Mouse (Mus musculus): ENCODE data around the gene Apol8. TPM values are rescaled to one million over a fixed set of nuclear protein-coding genes. Genes with fewer than 3 reads are reported as not detected.
A peak's percentile ranks its signal among the peaks of the same experiment; 100 is the strongest.

The Apol8 gene
- total RNA-seq (2015) (0.16 and 1.3 TPM in 2 replicates), total RNA-seq (2017) (0.16 and 0.26 TPM in 2 replicates)

DNA sequence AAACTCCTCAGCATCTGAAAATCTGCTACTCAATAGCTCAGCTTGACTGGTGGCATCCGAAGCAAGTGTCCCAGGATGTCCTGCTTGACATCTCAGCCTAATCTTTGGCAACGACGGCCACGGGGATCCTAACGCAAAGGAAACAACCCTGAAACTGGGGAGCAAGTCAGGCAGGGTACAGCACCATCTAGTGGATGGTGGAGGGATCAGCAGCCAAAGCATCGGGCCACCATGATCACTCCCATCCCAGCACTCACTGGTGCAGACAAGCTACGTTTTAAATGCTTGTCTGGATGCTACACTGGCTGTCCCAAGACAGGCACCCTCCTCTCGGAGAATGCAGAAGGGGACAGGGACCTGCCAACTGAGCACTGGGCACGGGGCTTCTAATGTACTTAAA is at the start of gene Apol8:
Gene Apol8 (minus strand): TSS at position 156 of the 400 bp plus-strand sequence.
- ATAC-seq (ENCODE audit: poor library complexity, severe bottlenecking) = peak; percentile 81

DNA sequence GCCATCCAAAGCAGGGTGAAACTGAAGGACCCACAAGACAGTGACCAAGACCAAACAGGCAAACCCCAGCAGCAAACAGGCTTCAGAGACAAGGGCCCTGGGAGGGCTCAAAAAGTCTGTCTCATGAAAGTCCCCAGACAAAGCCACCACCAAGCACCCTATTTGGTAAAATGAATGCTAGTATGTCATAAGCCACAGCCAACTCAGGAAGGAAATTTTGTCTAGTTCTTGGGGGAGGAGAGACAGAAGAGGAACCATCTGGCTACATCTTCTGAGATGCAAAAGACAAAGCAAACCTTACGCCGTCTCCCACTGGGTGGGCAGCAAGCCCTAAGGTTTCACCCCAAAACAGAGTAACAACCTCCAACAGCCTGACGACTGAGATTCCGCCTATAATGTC is 48.9 kb upstream of the Apol8 start:
- ATAC-seq (ENCODE audit: poor library complexity, severe bottlenecking) = peak; percentile 70

DNA sequence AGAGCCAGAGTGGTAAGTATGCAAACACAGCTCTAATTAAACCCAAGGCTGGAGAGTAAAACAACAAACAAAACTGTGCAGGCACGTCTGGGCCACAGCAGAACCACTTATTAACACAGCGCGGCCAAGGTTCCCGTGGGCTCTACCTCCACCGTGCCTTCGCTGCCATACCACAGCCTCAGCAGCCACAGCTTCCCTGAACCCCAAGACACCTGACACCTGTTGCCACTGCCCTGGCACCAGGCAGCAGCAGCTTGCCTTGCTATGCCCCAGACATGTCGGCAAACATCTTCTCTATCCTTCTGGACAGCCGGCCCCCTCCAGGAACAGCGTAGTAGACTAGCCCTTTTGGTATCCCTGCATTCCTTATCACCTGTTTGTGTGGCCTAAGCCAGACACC is 48.1 kb upstream of the Apol8 start:
- no peak for ATAC-seq (ENCODE audit: poor library complexity, severe bottlenecking)

DNA sequence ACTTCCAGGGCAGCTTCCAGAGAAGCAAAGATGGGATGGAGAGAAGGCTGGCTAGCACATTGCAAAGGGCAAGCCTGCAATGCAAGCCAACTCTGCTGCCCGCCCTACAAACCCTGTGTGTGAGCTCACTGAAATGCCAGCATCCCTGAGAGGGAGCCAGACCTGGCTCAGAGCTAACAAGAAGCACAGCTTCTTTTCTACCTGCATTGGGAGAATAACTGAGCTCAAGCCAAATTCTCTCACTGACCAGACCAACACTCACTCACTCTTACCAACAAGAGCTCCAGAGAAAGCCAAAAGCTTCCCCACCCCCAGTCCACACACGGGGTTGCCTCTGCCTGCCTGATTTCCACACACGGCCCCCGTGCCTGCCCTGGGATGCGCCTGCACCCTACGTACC is 47.7 kb upstream of the Apol8 start:
- no peak for ATAC-seq (ENCODE audit: poor library complexity, severe bottlenecking)

DNA sequence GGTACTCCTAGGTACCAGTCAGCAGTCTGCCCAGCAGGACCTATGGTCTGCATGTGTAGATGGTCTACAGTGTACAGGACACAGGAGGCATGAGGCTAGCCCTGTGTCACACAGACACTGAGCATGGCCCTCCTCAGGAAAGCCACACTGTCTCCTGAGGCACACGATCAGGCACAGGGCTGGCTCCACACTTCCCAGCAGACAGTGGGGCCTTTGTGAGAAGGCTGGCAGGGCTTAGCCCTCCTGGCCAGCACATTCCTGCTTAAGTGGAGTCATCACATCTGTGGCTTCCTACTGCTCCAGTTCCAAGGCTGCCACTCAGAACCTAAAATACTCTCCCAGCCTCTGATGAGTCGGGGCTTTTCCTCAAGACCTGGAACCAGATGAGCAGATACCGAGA is 46.9 kb upstream of the Apol8 start:
- ATAC-seq (ENCODE audit: poor library complexity, severe bottlenecking) = no peak

DNA sequence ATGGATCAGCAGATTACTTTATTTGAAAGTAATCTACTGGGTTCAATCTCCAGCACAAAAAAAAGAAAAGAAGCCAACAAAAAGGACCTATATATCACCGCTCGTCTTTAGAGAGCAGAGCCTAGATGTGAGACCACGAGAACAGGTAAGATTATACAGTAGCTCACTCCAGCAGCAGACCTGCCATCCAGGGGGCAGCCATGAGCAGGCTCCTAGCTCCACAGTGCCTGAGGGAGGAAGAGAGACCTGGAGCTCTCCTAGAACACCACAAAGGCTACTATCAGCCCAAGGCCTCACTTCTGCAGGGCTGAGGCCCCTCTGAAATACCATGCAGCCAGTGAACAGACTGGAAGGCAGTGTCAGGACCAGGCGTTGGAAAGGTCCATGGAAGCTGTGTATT is 46.2 kb upstream of the Apol8 start:
- ATAC-seq (ENCODE audit: poor library complexity, severe bottlenecking) = no peak

DNA sequence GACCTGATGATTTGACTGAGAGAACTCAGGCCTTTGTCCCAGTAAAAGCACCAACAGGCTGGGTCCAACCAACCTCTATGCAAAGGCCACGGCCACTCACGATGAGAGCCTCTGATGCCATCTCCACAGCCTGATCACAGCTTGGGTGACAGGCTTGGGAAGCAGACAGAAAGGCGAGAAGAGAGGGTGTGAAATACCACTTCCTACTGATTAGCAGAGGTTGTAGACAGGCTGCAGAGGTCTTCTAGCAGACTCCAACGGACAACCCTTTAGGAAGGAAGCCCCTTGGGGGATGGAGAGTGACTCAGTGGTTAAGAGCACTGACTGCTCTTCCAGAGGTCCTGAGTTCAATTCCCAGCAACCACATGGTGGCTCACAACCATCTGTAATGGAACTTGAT is 44.4 kb upstream of the Apol8 start:
- no peak for ATAC-seq (ENCODE audit: poor library complexity, severe bottlenecking)

DNA sequence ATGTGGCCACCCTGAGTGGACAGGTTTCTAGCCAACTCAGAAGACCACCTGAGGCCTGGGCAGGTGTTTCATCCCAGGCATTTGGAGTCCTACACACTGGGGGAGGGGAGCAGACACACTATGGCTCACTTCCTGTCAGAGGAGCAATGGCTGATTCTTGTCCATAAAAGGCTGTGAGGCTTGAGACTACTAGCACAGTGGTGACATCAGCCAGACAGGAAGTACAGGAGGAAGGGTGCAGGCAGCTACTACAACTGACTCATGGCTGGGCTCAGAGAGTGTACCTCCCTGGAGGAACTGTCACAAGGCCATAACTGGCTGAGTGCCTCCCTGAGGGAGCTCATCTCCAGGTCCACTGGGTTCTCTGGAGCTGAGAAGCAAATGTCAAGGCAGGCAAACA is 43.7 kb upstream of the Apol8 start:
- peak; percentile 90 for ATAC-seq (ENCODE audit: poor library complexity, severe bottlenecking)

DNA sequence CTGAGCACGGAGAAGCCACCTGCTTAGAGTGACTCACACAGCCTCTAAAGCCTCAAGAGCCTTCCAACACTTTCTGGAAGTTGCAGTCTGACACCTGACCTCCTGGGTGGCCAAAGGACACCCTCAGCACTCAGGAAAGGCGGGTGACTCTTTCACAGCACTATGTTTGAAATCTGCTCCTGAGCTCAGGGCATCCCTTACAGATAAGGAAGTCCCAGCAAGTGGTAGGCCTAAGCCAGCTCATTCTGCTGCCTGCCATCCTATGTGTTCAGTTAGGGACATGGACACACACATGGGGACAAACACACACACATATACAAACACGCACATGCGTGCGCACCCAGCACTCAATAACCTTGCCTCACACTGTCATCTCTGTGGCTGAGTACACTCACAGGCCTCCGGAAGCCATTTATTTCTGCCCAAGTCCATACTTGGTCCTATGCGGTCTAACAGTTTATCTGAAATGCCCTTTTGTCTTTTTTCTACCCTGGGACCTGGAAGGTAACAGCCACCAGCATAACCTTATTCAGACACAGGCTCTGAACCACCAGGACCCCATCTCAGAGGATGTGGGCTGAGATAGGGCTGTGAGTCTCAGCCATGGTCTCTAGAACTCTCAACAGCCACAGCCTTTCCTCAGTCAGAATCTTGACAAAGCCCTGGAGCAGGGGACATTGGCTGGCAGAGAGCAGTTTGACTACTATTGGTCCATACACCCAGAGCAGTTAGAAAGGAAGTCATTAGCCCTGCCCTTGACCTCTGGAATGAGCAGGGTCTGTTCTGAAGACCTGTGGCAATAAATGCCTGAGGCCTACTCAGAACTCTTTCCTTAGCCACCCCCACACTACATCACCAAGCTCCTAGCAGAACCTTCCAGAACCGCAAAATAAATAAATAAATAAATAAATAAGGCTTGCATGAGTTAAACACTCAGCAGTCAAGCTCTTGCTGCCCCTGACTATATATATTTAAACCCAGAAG is 43.0 kb upstream of the Apol8 start:
- ATAC-seq (ENCODE audit: poor library complexity, severe bottlenecking) = no peak

DNA sequence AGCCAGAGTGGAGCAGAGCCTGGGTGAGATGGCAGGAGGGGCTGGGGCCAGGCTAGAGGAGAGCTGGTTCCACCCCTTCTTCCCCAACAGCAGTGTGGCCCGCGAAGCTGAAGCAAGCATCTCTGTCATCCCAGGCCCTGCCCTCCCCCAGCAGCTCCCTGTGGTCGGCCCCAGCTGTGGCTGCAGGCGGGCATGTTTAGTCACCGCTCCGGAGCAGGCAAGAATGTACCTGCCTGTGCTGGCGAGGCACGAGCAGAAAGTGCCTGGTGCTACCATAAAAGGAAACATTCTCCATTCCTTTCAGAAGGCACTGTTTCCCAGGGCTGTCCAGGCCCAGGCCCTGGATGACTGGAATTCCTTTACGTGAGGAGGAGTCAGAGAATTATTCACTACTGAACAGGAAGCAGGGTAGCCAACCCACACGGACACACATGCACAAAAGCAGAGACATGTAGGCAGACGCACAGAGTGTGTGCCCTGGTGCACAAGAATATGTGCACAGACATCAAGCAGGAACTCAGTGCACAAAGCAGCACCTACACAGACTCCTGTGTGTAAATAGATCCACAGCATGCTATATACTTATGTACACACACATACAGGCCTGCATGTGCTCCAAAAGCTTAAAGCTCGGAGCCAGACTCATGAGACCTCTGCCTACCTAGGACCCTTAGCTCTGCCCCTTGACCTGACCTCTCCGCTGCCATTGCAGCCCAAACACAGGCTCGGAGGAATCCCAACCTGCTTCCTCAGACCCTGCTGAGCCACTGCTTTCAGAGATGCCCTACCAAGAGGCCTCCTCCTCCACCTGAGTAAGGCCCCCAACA is 42.1 kb upstream of the Apol8 start:
- ATAC-seq (ENCODE audit: poor library complexity, severe bottlenecking) = peak; percentile 30

DNA sequence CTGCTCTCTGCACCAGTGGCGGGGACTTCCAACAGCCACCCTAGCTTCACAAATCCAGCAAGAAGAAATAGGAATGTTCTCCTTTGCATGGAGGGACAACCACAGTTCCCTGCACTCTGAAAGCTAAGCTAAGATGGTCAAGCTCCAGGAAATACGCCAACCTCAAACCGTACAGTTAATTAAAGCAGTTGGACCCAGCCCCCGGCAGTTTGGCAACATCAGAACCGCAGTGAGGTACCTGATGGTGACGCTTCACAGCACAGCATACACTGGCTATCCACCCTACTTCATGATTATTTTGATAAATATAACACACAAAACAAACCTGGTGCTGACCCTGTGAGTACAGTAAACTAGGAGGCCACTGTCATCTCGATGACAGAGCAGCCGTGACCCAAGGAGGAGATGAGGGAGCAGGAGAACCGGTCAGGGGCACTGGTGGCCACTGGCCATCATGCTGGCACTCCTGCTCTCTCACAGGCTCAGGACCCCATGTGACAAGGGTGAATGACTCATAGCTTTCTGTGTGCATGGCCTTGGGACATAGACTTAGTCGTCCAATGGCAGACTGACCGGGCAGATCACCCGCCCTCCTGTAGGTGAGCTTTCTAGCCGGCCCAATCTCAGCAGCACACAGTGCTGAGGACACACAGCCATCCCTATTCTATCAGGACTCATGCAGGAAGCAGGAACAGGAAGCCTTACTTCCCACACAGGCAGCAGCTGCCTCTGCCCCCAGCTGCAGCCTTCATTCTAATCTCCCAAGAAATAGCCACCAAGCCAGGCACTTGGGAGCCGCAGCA is 41.0 kb upstream of the Apol8 start:
- ATAC-seq (ENCODE audit: poor library complexity, severe bottlenecking) = peak; percentile 28

DNA sequence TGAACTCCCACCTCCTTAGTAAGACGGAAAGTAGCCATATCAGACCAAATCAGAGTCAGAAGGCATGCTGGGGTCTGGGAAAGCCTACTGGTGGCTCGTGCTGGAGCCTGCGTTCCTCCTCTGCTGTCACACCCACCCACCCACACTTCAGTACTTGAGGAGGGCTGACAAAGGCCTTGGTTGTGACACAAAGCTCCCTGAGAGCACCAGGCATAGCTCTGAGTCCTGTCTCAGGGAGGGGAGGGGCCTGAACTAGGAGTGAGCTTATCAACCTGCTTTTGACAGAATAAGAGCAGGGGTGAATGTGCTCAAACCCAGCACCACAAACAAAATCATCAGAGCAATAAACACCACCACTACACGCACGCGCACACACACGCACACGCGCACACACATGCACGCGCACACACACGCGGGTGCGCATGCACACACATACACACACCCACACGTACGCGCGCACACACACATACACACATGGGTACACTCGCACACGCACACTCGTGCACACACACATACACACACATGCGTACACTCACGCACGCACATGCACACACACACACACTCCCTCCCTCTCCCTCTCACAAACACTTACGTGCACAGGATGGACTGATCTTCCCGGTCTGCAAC is 39.7 kb upstream of the Apol8 start:
- ATAC-seq (ENCODE audit: poor library complexity, severe bottlenecking) = no peak

DNA sequence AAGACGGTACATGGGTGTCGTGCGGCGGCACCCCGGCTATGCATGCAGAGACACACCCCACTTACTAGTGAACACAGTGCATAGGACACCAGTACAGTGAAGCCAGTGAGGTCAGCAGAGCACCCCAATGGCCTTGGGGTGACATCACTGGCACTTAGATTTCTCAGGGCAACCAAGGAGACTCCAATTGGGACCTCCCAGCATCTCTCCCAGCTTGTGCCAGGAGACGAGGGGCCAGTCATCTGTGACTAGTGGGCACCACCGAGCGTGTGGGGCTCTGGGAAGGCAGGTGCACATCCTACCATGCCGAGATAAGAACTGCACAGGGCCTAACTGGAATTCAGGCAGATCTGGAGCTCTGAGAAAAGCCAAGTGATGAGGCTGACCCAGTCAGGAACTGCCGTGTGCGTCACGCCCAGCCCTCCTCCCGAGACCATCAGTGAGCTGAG is 38.1 kb upstream of the Apol8 start:
- no peak for ATAC-seq (ENCODE audit: poor library complexity, severe bottlenecking)

DNA sequence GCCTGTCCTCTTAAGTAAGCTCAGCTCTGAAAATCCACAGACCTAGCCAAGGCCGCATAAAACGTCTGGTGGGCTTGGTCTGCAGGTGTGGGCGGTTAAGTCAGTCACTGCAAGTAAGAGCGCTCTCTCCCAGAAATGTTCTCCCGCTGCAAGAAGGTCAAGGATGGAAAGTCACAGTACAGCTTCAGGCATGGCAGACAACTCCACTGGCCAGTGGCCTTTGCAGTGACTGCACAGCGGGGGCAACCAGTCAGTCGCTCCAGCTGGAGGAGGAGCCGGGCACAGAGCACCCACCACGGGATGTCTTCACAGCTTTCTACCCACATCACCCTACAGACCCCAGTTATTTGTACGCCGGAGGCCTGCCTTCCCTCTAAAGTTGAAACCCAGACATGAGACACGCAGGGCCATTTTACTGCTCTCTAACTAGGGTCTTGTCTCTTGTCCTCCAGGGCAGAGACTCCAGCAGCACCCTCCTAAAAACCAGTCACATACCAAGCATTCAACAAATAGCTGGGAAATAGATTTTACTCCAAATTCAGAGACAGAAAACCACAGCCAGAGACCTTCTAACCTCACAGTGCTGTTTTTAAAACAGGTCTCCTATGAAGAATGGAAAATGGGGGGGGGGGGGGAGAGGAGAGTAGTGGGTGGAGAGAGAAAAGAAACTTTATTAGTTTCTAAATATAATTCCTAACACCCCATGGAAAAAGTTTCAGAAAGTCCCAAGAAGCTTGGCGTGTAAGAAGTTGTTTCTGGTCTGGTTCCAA is 37.5 kb upstream of the Apol8 start:
- ATAC-seq (ENCODE audit: poor library complexity, severe bottlenecking) = no peak

DNA sequence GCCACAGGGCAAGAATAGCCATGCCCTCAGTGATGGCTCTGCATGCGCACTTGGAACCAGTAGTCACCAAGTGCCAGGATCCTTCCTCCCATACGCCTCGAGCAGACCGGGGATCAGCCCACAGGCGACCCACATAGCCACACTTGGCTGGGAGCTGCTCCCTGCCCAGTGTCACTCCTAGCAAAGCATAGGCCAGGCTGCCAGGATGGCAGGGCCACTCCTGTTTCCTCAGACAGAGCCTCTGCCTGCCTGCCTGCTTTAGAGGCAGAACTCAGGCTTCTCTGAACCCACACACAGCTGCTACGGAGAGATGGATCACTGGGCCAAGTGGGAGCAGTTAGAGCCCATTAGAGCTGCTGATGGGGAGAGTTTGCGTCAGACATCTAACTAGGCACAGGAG is 36.8 kb upstream of the Apol8 start:
- ATAC-seq (ENCODE audit: poor library complexity, severe bottlenecking) = no peak

DNA sequence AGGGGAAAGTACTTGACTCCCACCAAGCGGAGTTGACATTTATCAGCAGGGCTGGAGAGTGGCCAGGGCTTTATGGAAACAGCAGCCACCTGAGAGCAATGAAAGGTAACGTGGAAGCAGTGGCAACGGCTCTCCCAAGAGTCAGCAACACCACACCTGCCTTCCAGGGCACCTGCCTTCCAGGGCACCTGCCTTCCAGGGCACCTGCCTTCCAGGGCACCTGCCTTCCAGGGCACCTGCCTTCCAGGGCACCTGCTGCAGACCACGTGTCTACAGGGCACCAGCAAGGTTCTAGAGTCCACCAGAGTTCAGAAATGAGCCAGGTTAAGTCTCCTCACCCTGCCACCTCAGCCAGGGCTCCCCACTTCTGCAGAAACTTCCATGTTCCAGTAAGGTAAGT is 36.3 kb upstream of the Apol8 start:
- no peak for ATAC-seq (ENCODE audit: poor library complexity, severe bottlenecking)

DNA sequence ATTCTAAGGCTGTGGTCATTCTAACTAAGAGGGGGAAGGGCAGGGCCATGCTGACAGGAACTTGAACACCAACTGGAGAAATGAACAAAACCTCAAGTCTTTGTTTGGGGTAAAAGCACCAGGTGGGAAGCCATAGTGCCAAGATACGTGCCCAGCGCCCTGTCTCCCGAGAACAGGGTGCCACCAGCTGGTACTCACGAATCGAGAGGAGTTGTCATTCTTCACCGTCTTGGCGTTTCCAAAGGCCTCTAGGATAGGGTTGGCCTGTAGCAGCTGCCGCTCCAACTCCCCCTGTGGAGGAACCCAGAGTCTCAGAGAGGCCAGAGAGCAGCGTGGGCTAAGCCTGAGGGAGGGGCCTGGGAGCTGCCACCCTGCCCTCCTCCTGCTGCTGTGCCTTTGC is 35.3 kb upstream of the Apol8 start:
- no peak for ATAC-seq (ENCODE audit: poor library complexity, severe bottlenecking)

DNA sequence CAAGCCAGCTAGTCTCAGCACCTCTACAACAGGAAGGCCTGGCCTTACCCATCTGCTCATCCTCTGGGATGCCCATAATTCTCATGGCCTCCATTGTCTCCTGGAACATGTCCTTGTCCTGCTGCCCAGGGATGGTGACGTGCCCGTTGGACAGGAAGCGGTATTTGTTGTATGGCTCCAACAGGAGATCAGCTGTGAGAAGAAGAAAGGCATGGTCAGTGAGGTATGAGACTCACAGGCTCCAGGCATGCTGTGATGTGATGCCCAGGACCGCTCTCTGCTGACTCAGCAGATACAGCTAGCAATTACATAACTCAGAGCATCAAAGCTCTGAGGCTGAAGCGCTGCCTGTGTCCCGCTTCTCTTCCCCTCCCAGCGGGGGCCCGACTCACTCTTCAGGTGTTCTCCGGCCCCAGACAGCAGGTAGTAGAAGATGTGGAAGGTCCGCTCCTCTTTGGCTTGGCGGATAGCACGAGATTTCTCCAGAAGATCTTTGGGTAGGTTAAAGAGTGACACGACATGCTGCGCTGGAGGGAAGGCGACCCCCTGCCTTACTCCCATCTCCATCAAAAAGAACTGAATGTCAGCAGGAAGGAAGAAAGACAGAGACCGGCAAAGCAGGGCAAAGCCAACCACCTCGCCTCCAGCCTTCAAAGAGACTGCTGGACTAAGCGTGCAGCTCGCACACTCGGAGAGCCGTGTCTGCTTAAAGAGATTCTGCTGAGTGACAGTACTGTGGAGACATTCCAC is 34.0 kb upstream of the Apol8 start:
- no peak for ATAC-seq (ENCODE audit: poor library complexity, severe bottlenecking)

DNA sequence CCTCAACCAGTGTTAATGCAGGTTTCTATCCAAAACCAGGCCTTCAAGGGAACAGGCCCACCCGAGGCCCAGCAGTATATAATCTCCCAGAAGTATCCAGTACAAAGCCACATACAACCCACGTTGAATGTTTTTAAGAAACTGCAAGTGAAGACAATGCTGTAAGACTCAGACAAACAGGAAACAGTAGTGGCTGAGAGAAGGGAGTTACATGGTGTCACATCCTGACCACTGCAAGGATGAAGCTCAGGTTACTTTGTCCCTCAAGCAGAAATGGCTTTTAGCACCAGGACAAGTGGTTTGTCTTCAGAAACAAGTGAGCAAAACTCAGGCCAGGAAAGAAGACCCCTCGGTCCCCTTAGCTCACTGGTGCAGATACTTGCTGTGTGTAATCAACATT is 32.4 kb upstream of the Apol8 start:
- no peak for ATAC-seq (ENCODE audit: poor library complexity, severe bottlenecking)
